Mouse (Mus musculus): ENCODE data around the gene Cnn1. TPM values are rescaled to one million over a fixed set of nuclear protein-coding genes. Genes with fewer than 3 reads are reported as not detected.
"Not testable (repeated sequence)": the region's sequence is repeated elsewhere in the genome, so short reads cannot be mapped to it uniquely, and the experiment has no call there.

Cnn1 gene
- polyA plus RNA-seq, 1 experiment from 2014 or later = 0.76 TPM

DNA sequence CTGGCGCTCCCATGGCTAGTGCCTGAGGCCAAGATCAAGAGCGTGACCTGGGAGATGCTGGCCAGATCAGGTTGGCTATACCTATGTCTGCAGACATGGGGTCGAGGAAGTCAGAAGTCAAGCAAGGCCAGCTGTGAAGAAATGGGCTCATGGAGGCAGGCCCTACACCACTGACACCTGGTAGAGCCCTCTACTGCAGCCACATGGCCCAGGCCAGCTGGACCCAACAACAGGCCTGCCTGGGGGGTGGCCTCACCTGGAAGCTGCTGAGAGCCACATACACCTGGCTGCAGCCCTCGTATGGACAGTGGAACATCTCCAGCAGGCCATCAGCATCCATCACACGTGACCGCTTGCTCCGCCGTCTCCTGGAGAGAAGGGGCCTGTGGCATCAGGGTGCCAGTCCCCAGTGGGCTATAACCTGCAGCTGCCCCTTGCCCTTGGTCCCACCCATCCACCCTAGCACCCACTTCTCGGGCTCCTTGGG lies 41.9 kb upstream of the Cnn1 start:
- H3K4me3 ChIP-seq = no peak overlapping the region
- H3K4me2 ChIP-seq = no peak overlapping the region
- H3K4me1 ChIP-seq = peaks cover 5% of the 10 kb centered on the region; the same call in 1 of the 2 replicates
- ATAC-seq (ENCODE audit: insufficient number of reproducible peaks, insufficient read depth, low FRiP score, low TSS enrichment, low read depth) = no peak
- H3K36me3 ChIP-seq = peaks cover 35% of the 10 kb centered on the region
- H3K27me3 ChIP-seq = peaks cover 45% of the 10 kb centered on the region
- no peak overlapping the region for H3K9ac ChIP-seq
- peaks cover 2% of the 10 kb centered on the region; the same call in 1 of the 2 replicates for H3K9me3 ChIP-seq
- 90% methylated on average over 9 of the region's 9 CpGs for WGBS
- H3K27ac ChIP-seq = no peak overlapping the region

DNA sequence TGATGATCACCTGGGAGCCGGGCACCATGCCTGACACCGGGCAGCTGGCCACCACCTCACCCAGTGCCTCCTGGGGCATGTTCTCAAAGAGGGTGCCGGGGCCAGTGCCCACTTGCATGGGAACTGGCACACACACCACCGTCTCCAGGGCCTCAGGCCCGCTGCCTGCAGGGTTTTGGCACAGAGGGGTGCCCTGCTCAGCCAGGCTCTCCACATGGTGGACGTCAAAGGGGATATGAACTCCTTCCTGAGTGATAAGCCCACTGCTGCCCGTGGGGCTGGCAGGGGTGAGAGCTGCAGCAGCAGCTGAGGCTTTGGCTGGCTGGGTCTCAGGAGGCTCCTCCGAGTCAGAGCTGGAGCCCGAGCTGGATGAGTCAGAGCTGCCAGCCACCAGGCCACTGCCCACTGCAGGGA lies 41.0 kb upstream of the Cnn1 start:
- peaks cover 5% of the 10 kb centered on the region; the same call in 1 of the 2 replicates for H3K4me1 ChIP-seq
- no peak for ATAC-seq (ENCODE audit: insufficient number of reproducible peaks, insufficient read depth, low FRiP score, low TSS enrichment, low read depth)
- 86% methylated on average over 9 of the region's 9 CpGs for WGBS
- H3K36me3 ChIP-seq = peaks cover 42% of the 10 kb centered on the region
- H3K4me3 ChIP-seq = no peak overlapping the region
- H3K4me2 ChIP-seq = no peak overlapping the region
- no peak overlapping the region for H3K9ac ChIP-seq
- H3K27me3 ChIP-seq = peaks cover 36% of the 10 kb centered on the region
- H3K9me3 ChIP-seq = peaks cover 2% of the 10 kb centered on the region; the same call in 1 of the 2 replicates
- H3K27ac ChIP-seq = no peak overlapping the region

DNA sequence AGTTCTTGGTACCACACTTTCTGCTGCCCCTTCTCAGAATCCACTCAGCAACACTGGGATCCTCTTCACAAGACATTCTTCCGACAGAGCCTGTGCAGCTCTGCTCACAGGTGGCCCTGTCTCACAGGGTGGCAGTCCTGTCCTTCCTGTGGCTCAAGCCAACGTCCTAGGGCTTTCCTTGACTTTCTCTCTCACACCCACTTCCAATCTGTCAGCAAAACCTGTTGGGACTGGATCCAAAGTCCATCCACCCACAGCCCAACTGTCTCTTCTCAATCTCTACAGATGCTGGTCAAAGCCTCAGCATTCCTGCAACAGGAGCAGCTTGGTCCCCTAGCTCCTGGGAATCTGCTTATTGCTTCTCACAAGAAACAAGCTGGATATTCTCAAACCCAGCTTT lies 37.7 kb upstream of the Cnn1 start:
- WGBS = 77% methylated on average over 2 of the region's 2 CpGs
- peaks cover 3% of the 10 kb centered on the region for H3K27me3 ChIP-seq
- no peak overlapping the region for H3K27ac ChIP-seq
- H3K4me1 ChIP-seq = no peaks in the 10 kb centered on the region
- no peak overlapping the region for H3K4me2 ChIP-seq
- H3K9me3 ChIP-seq = peaks cover 2% of the 10 kb centered on the region; the same call in 1 of the 2 replicates
- peaks cover 74% of the 10 kb centered on the region for H3K36me3 ChIP-seq
- no peak overlapping the region for H3K4me3 ChIP-seq
- ATAC-seq (ENCODE audit: insufficient number of reproducible peaks, insufficient read depth, low FRiP score, low TSS enrichment, low read depth) = no peak
- H3K9ac ChIP-seq = peak overlapping the region; percentile 11; the same call in 1 of the 2 replicates

DNA sequence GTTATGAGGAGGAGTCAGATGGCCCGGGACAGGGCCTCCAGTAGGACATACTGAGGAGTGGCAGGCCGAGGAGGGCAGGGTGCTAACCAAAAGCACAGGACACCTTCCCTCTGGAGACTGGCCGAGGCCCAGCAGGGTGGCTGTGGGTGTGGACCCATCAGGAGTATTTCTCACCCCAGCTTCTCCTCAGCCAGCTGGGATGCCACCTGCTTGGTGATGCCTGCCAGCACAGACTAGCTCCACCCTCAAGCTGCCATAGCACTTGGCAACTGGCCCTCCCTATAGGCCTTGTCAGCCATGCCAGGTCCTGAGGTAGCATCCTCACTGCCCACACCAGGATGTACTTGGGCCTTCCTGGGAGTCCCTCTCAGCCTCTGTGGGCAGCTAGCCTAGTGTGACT lies 34.7 kb upstream of the Cnn1 start:
- H3K27ac ChIP-seq = no peak overlapping the region
- H3K9ac ChIP-seq = no peak overlapping the region
- no peak overlapping the region for H3K4me2 ChIP-seq
- H3K9me3 ChIP-seq = peaks cover 2% of the 10 kb centered on the region; the same call in 1 of the 2 replicates
- H3K27me3 ChIP-seq = no peaks in the 10 kb centered on the region
- 86% methylated on average over 3 of the region's 3 CpGs for WGBS
- H3K4me1 ChIP-seq = no peaks in the 10 kb centered on the region
- H3K36me3 ChIP-seq = peaks cover 66% of the 10 kb centered on the region
- H3K4me3 ChIP-seq = no peak overlapping the region
- ATAC-seq (ENCODE audit: insufficient number of reproducible peaks, insufficient read depth, low FRiP score, low TSS enrichment, low read depth) = 0 out of 2 replicates have a peak, but pooled peaks have one; percentile 35

DNA sequence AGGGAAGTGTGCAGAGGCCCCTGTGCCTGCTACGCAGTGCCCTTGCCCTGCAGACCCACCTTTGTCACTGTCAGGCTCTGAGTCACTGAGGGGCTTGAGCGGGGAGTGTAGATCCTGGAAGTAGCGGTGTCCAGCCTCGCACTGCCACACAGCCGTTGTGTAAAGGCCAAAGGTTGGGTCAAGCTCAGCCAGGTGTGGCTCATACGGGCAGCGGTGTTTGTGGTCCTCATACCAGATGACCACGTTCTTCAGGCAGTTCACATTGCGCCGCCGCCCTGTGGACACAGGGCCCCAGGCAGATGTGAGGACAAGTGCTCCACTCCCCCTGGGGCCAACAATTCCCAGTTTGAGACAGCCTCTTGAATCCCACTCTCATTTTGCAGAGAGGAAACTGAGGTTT lies 33.4 kb upstream of the Cnn1 start:
- Histone ChIP-seq H3K4me1 (peaks cover 5% of the 10 kb centered on the region; the same call in 1 of the 2 replicates), H3K9me3 (no peaks in the 10 kb centered on the region), H3K4me3 (no peak overlapping the region), H3K27me3 (no peaks in the 10 kb centered on the region), H3K27ac (no peak overlapping the region), H3K36me3 (peaks cover 61% of the 10 kb centered on the region), H3K9ac (no peak overlapping the region), H3K4me2 (no peak overlapping the region)
- no peak for ATAC-seq (ENCODE audit: insufficient number of reproducible peaks, insufficient read depth, low FRiP score, low TSS enrichment, low read depth)
- WGBS = 95% methylated on average over 11 of the region's 11 CpGs

DNA sequence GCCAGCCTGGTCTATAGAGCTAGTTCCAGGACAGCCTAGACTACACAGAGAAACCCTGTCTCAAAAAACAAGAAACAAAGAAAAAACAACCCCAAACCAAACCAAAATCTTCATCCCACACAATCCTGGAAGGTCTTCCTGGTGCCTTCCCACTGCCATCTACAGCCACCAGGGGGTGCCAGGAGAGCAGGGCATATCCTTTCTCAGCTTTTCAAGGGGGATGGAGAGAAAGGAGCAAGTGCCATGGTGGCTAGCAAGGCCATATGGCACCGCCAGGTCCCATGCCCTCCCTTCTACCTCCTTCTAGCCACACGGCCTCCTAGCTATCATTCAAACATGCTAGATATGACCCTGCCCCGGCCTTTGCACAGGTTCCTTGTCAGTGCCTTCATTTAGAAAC lies 32.6 kb upstream of the Cnn1 start:
- Histone ChIP-seq H3K4me2 (no peak overlapping the region), H3K9ac (no peak overlapping the region), H3K9me3 (no peaks in the 10 kb centered on the region), H3K36me3 (peaks cover 56% of the 10 kb centered on the region), H3K4me1 (peaks cover 5% of the 10 kb centered on the region; the same call in 1 of the 2 replicates), H3K4me3 (no peak overlapping the region), H3K27ac (no peak overlapping the region), H3K27me3 (no peaks in the 10 kb centered on the region)
- 74% methylated on average over 3 of the region's 3 CpGs for WGBS
- no peak for ATAC-seq (ENCODE audit: insufficient number of reproducible peaks, insufficient read depth, low FRiP score, low TSS enrichment, low read depth)

DNA sequence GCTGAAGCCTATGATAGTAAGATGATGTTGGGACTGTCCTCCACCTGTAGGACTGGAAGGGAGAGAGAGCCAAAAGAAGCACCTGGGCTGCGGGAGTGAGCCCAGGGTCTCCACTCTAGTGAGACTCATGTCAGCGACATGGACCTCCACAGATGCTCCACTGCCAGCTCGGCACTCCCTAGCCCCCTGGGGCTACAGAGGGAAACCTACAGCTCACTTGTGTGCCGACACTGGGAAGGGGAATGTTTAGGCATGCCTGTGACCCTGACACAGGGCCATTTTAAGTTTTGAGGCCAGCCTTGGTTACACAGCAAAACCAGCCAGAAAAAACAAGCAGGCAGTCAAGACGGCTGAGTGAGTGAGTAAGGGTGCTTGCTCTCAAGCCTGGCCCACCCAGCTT lies 31.8 kb upstream of the Cnn1 start:
- 68% methylated on average over 5 of the region's 5 CpGs for WGBS
- ATAC-seq (ENCODE audit: insufficient number of reproducible peaks, insufficient read depth, low FRiP score, low TSS enrichment, low read depth) = no peak

DNA sequence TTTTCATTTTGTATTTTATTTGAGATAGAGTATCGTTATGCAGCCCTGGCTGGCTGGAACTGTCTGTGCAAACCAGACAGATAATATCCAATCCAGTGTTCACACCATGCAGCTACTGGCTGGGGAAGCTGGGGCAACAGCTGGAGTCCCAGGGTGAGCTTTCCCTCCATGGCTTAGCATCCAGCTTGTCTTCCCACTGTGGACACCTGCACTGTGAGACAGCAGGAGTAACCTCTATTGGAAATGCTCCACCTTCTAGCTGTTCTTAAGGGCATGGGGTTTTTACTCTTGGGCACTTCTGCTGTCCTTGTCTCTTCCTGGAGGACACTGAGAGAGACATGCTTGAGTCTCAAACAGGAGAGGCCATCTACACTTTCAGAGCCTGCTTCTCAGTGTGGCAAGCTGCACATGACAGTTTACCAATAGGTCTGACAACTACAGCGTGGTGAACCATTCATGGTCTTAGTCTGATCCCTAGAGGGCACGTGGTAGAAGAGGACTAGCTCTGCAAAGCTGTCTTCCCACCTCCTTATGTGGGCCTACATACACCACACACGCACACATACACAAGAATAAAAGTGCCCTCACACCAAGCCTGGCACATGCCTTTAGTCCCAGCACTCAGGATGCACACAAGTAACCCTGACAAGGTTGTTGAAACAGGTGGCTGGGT lies 29.0 kb upstream of the Cnn1 start:
- peak; percentile 1; the same call in 1 of the 2 replicates for ATAC-seq (ENCODE audit: insufficient number of reproducible peaks, insufficient read depth, low FRiP score, low TSS enrichment, low read depth)
- H3K27ac ChIP-seq = peak overlapping the region; percentile 98; the same call in 1 of the 2 replicates

More for the DNA sequence above, 31.8 kb upstream of the Cnn1 start:
- Histone ChIP-seq H3K4me1 (peaks cover 5% of the 10 kb centered on the region; the same call in 1 of the 2 replicates), H3K9me3 (no peaks in the 10 kb centered on the region), H3K36me3 (peaks cover 51% of the 10 kb centered on the region), H3K27ac (no peak overlapping the region), H3K27me3 (no peaks in the 10 kb centered on the region), H3K4me2 (no peak overlapping the region), H3K9ac (no peak overlapping the region), H3K4me3 (no peak overlapping the region)

DNA sequence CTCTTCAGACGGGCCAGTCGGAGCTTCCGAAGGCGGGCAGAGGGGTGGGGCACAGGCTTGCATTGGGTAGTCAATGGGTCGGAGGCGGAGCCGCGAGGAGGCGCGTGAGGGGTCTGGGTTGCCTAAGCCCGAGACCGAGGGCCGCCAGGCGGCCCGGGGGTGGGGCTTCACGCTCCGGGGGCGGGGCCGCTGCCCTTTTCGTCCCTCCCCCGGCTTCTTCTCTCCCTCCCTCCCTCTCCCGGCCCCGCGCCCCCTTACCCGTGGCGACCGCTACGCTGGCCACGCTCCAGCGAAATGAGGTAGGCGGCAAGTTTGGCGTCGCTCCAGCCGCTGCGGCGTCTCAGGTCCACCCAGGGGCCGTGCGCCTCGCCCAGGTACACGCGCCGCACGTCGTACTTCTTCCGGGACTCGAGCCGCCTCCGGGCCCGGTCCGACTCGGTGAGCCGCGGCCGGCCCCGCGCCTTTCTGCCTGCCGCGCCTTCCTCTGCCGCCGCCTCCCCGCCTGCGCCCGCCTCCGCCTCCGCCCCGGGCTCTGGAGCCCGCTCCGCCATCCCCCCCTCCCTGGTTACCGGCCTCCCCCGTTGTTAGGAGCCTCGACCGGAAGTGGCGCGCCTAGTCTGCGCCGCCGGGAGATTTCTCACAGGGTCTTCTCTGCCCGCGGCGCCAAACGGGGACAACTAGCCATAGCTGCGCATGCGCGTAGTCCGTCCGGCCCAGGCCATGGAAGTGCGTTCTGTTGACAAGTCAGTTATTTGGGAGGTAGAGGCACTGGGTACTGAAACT lies 28.0 kb upstream of the Cnn1 start, which contains the start of the genes Gm49318 and Zfp653:
Gm49318 (minus strand) TSS at position 469 of the 783 bp plus-strand sequence.
Zfp653 (minus strand) TSS at position 586 of the 783 bp plus-strand sequence.
- Histone ChIP-seq H3K36me3 (peaks cover 42% of the 10 kb centered on the region), H3K27ac (peak within 1 kb of the TSS; percentile 98), H3K27me3 (no peaks in the 10 kb centered on the region), H3K9me3 (no peaks in the 10 kb centered on the region), H3K4me3 (peak within 1 kb of the TSS; percentile 79), H3K4me1 (peaks cover 5% of the 10 kb centered on the region; the same call in 1 of the 2 replicates), H3K4me2 (peak within 1 kb of the TSS; percentile 63), H3K9ac (peak within 1 kb of the TSS; percentile 93)
- peak; percentile 98 for ATAC-seq (ENCODE audit: insufficient number of reproducible peaks, insufficient read depth, low FRiP score, low TSS enrichment, low read depth)
- WGBS = 1% methylated on average over 61 of the region's 87 CpGs

More for the DNA sequence above, 29.0 kb upstream of the Cnn1 start:
- Histone ChIP-seq H3K4me3 (peak overlapping the region; percentile 79), H3K36me3 (peaks cover 48% of the 10 kb centered on the region), H3K4me2 (peak overlapping the region; percentile 63), H3K9ac (peak overlapping the region; percentile 93), H3K4me1 (peaks cover 5% of the 10 kb centered on the region; the same call in 1 of the 2 replicates), H3K27me3 (no peaks in the 10 kb centered on the region), H3K9me3 (no peaks in the 10 kb centered on the region)
- 67% methylated on average over 4 of the region's 4 CpGs for WGBS

DNA sequence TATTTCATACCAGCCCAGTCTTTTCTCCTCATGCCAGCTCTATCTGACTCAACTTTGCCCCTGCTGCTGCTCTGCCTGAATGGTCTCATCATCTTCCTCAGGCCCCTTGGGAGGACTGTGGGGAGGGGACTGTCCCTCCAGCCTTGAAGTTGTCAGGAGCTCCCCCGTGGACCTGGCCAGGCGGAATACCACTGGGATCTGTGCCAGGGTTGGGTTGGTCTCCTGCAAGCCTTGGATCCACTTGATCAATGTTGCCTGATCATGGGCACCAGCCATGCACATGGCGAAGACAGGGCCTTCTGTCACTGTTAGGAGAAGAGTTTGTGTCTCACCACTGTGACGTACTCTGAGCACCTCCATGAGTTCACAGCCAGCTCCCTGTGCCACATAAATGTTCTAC lies 26.7 kb upstream of the Cnn1 start:
- H3K4me1 ChIP-seq = peaks cover 5% of the 10 kb centered on the region; the same call in 1 of the 2 replicates
- 95% methylated on average over 4 of the region's 4 CpGs for WGBS
- no peak for ATAC-seq (ENCODE audit: insufficient number of reproducible peaks, insufficient read depth, low FRiP score, low TSS enrichment, low read depth)
- H3K4me2 ChIP-seq = no peak overlapping the region
- no peaks in the 10 kb centered on the region for H3K9me3 ChIP-seq
- H3K27me3 ChIP-seq = no peaks in the 10 kb centered on the region
- no peak overlapping the region for H3K9ac ChIP-seq
- H3K4me3 ChIP-seq = no peak overlapping the region
- peaks cover 50% of the 10 kb centered on the region for H3K36me3 ChIP-seq
- no peak overlapping the region for H3K27ac ChIP-seq

DNA sequence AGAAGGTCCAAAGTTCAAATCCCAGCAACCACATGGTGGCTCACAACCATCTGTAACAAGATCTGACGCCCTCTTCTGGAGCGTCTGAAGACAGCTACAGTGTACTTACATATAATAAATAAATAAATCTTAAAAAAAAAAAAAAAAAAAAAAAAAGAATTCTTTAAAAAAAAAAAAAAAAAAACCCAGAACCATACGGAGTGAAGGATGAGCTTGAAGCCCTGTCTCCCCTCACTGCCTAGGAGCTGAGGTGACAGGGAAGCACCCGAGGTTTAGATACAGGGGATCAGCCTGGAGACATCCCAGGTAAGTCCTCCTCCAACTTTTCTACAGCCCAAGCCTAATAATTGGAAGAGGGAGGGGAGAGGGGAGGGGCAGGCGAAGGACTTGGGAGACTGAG lies 23.2 kb upstream of the Cnn1 start:
- not testable (repeated sequence) for H3K4me2 ChIP-seq; H3K4me1 ChIP-seq; H3K27me3 ChIP-seq; H3K4me3 ChIP-seq; H3K27ac ChIP-seq; ATAC-seq (ENCODE audit: insufficient number of reproducible peaks, insufficient read depth, low FRiP score, low TSS enrichment, low read depth); H3K9me3 ChIP-seq; H3K9ac ChIP-seq
- 75% methylated on average over 5 of the region's 5 CpGs for WGBS
- peaks cover 56% of the 10 kb centered on the region for H3K36me3 ChIP-seq

Data from embryonic facial prominence, embryonic 13.5 days (tissue).